Mouse (Mus musculus): Measurements from ENCODE around the gene Olr1.

The Olr1 gene

GRCm38 (mm10) chr6:129507024-129507423 lies at the start of gene Olr1:
TSS of gene Olr1 (minus strand) at chr6:129507165.
- DNase-seq (ENCODE audit: low spot score in 2 of 2), result no peak

GRCm38 (mm10) chr6:129548009-129548408 lies 41.0 kb upstream of the Olr1 start:
- no peak for DNase-seq (ENCODE audit: low spot score in 2 of 2)

- no peak for DNase-seq (ENCODE audit: low spot score in 2 of 2)
Observed at GRCm38 (mm10) chr6:129547277-129547676, 40.3 kb upstream of the Olr1 start.

- peak; percentile 51 to 59 for DNase-seq (ENCODE audit: low spot score in 2 of 2)
Observed at GRCm38 (mm10) chr6:129543709-129544606, 37.0 kb upstream of the Olr1 start.

GRCm38 (mm10) chr6:129542540-129542939 lies 35.6 kb upstream of the Olr1 start:
- DNase-seq (ENCODE audit: low spot score in 2 of 2), result no peak

GRCm38 (mm10) chr6:129541931-129542330 lies 35.0 kb upstream of the Olr1 start:
- no peak for DNase-seq (ENCODE audit: low spot score in 2 of 2)

- no peak for DNase-seq (ENCODE audit: low spot score in 2 of 2)
Observed at GRCm38 (mm10) chr6:129538555-129538954, 31.6 kb upstream of the Olr1 start.

GRCm38 (mm10) chr6:129535723-129536122 lies 28.8 kb upstream of the Olr1 start:
- no peak for DNase-seq (ENCODE audit: low spot score in 2 of 2)

- no peak for DNase-seq (ENCODE audit: low spot score in 2 of 2)
Observed at GRCm38 (mm10) chr6:129534627-129535190, 27.7 kb upstream of the Olr1 start.

- DNase-seq (ENCODE audit: low spot score in 2 of 2), result no peak
Observed at GRCm38 (mm10) chr6:129534057-129534456, 27.1 kb upstream of the Olr1 start.

GRCm38 (mm10) chr6:129532942-129533860 lies 26.2 kb upstream of the Olr1 start, which contains the start of gene Gabarapl1:
TSS of gene Gabarapl1 (plus strand) at chr6:129533160.
- peak; percentile 80 to 86 for DNase-seq (ENCODE audit: low spot score in 2 of 2)

- DNase-seq (ENCODE audit: low spot score in 2 of 2), result peak; percentile 28 to 79
Observed at GRCm38 (mm10) chr6:129532556-129532941, 25.6 kb upstream of the Olr1 start.

- DNase-seq (ENCODE audit: low spot score in 2 of 2), result no peak
Observed at GRCm38 (mm10) chr6:129530261-129530660, 23.3 kb upstream of the Olr1 start.

- no peak for DNase-seq (ENCODE audit: low spot score in 2 of 2)
Observed at GRCm38 (mm10) chr6:129529605-129530004, 22.6 kb upstream of the Olr1 start.

GRCm38 (mm10) chr6:129527416-129527815 lies 20.5 kb upstream of the Olr1 start:
- DNase-seq (ENCODE audit: low spot score in 2 of 2), result no peak

- no peak for DNase-seq (ENCODE audit: low spot score in 2 of 2)
Observed at GRCm38 (mm10) chr6:129526069-129526468, 19.1 kb upstream of the Olr1 start.

- DNase-seq (ENCODE audit: low spot score in 2 of 2), result peak in 1 of 2 experiments; percentile 20
Observed at GRCm38 (mm10) chr6:129517752-129518408, 10.9 kb upstream of the Olr1 start.

GRCm38 (mm10) chr6:129516388-129516787 lies 9.4 kb upstream of the Olr1 start:
- no peak for DNase-seq (ENCODE audit: low spot score in 2 of 2)

- DNase-seq (ENCODE audit: low spot score in 2 of 2), result no peak
Observed at GRCm38 (mm10) chr6:129515068-129515467, 8.1 kb upstream of the Olr1 start.

- DNase-seq (ENCODE audit: low spot score in 2 of 2), result no peak
Observed at GRCm38 (mm10) chr6:129514376-129514775, 7.4 kb upstream of the Olr1 start.

- DNase-seq (ENCODE audit: low spot score in 2 of 2), result no peak
Observed at GRCm38 (mm10) chr6:129513409-129513808, 6.4 kb upstream of the Olr1 start.
